Mouse (Mus musculus): Measurements from ENCODE around the gene Cfap221. TPM values are rescaled to one million over a fixed set of nuclear protein-coding genes. Genes with fewer than 3 reads are reported as not detected.

The Cfap221 gene
- under 1 TPM; 0.56 to 0.62 TPM for total RNA-seq (2021)
- long read RNA-seq, experiment 1 = 0 reads
- long read RNA-seq, experiment 2, partial matches to known transcripts = 0 of 2 reads
- long read RNA-seq, experiment 2, other reads (novel, unspliced or antisense) = 2 of 2 reads

- DNase-seq (ENCODE audit: low spot score in 2 of 2) = peak; percentile 41 to 55
These were observed at the start of gene Cfap221 for GRCm38 (mm10) chr1:119996798-119997581. TSS of gene Cfap221 (minus strand) at chr1:119997234.

GRCm38 (mm10) chr1:120044584-120044983, 47.5 kb upstream of the Cfap221 start:
- no peak for DNase-seq (ENCODE audit: low spot score in 2 of 2)

DNA sequence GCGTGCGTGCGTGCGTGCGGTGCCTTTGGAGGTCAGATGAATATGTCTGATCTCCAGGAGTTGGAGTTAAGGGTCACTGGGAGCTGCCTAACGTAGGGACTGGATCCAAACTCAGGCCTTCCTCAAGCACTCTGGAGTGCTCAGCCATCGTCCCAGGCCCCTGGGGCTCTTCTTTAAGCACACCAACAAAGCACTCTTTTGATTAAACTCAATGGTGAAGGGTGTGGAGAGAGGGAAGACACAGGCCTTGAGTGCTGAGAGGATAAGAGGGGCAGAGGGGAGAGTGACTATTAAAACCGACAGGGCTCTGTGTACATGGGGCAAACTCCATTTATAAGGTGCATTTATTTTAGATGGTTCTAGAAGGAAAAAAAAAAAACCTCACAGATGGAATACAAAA, 45.4 kb upstream of the Cfap221 start:
- DNase-seq (ENCODE audit: low spot score in 2 of 2) = no peak

DNA sequence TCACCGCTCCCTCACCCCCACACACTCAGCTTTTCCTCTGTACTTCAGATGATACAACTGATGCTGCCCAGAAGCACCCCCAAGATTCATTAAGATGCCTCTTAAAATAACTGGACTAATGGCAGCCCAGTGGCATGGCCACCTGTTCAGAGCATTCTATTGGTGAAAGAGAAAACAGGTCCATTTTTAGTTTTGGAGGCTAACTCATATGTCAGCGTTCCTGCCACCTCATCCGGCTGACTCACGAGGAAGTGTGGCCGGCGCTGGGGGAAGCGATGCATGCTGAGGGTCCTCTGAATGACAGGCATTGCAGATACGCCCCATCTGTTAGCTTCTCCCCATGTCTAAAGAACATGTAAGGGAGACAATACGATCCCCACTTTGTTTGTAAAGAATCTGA, 41.6 kb upstream of the Cfap221 start:
- DNase-seq (ENCODE audit: low spot score in 2 of 2) = no peak

DNA sequence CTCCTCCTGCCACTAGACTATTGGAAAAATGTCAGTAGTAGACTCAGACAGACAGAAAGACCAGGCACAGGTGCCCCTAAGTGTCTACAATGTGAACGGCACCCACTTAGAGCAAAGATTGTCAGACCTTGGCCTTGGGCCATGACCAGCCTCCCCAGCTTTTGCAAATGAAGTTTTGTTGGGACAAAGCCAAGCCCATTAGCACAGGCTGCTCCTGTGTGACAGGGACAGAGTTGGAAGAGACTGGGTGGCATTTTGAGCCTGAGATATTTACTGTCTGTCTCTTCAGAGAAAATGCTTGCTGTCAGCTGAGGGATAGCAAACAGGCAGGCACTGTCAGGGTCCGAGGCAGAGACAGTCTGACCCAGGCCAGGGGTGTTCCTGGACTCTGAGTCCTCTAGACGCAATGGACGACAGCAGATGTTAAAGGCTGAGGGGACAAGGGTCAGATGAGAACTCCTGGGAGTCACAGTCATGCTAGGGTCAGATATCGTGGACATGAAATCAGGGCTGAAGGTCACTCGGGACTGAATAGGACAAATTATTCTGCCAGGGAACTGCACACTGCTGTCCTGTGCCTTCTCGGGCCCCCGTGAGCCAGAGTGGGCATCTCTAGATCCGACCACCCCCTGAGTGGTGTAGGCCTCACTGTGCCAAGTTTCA, 40.1 kb upstream of the Cfap221 start:
- DNase-seq (ENCODE audit: low spot score in 2 of 2) = no peak

DNA sequence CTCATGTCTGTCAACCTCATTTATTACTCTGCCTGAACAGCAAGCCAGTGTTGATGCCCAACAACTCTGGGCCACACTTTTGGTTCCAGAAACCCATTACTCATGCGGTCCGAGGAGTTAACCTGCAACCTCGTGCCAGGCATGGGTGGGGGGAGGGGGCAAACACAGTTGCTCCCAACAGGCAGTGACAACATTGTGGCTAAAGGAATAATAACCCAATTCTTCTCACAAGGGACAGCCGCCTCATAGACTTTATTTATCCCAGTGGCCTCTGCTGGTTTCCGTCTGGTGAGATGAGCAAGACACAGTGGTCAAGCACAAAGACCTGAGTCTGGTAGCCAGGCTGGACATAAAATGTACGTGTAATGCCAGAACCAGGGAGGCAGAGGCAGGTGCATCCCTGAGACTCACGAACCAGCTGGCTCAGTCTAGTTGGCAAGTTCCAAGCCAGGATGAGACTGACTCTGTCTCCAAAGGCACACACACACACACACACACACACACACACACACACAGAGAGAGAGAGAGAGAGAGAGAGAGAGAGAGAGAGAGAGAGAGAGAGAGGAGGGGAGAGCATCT, 38.5 kb upstream of the Cfap221 start:
- no peak for DNase-seq (ENCODE audit: low spot score in 2 of 2)

GRCm38 (mm10) chr1:120034793-120035192, 37.8 kb upstream of the Cfap221 start:
- DNase-seq (ENCODE audit: low spot score in 2 of 2) = no peak

- DNase-seq (ENCODE audit: low spot score in 2 of 2) = no peak
These were observed 36.4 kb upstream of the Cfap221 start for GRCm38 (mm10) chr1:120033469-120033854.

- DNase-seq (ENCODE audit: low spot score in 2 of 2) = peak; percentile 54 to 59
These were observed 35.9 kb upstream of the Cfap221 start for GRCm38 (mm10) chr1:120032804-120033468.

GRCm38 (mm10) chr1:120030474-120030873, 33.4 kb upstream of the Cfap221 start:
- no peak for DNase-seq (ENCODE audit: low spot score in 2 of 2)

- DNase-seq (ENCODE audit: low spot score in 2 of 2) = no peak
These were observed 30.7 kb upstream of the Cfap221 start for GRCm38 (mm10) chr1:120027693-120028092.

GRCm38 (mm10) chr1:120025050-120025439, 28.0 kb upstream of the Cfap221 start:
- no peak for DNase-seq (ENCODE audit: low spot score in 2 of 2)

GRCm38 (mm10) chr1:120024331-120025049, 27.5 kb upstream of the Cfap221 start:
- DNase-seq (ENCODE audit: low spot score in 2 of 2) = no peak

DNA sequence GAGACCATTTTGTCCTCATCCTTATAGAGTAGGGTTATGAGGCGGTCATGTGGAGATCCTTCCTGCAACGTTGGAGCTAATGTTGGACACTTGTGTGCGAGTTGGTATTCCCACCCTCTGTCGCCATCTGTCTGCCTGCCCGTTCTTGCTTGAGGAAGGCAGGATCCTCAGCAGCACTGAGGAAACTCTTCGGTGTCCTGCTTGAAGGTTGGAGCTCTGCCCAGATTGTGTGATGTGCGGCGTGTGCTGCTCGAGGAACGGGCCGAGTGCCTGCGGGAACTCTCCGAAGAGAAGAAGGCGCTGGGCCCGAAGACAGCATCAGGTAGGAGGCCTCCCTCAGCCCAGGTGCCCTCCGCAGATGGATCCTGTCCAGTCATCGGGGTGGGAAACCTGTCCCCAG, 24.9 kb upstream of the Cfap221 start:
- DNase-seq (ENCODE audit: low spot score in 2 of 2) = no peak

GRCm38 (mm10) chr1:120020322-120020897, 23.4 kb upstream of the Cfap221 start:
- DNase-seq (ENCODE audit: low spot score in 2 of 2) = no peak

DNA sequence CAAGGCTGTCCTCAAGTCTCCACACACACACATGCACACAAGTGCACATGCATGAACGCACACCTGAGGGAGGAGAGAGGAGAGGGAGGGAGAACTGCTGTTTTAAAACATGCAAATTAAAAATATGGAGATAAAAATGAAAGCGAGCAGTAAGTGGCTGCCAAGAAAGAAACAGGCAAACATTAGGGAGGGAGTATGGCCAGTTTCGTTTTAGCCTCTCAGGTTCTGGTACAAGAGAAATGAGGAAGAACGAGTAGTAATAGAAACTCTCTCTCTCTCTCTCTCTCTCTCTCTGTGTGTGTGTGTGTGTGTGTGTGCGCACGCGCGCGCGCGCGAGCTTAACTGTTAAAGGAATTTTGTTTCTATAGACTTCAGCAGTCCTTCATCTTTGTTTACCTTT, 22.4 kb upstream of the Cfap221 start:
- DNase-seq (ENCODE audit: low spot score in 2 of 2) = no peak

- DNase-seq (ENCODE audit: low spot score in 2 of 2) = no peak
These were observed 21.9 kb upstream of the Cfap221 start for GRCm38 (mm10) chr1:120018900-120019299.

DNA sequence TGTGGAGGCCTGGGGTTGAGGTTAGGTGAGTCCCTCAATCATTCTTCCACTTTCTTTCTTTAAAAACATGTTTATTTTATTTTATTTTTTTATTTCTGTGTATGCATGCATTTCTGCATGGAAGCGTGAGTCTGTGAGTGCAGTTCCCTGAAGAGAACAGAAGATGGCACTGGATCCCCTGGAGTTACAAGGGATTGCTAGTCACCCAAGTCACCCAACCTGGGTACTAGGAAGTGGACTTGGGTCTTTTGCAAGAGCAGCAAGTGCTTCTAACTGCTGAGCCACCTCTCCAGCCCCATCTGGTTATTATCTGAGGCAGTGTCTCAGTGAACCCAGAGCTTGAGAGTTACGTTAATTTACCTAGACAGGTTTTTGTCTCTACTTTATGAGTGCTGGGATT, 19.2 kb upstream of the Cfap221 start:
- DNase-seq (ENCODE audit: low spot score in 2 of 2) = no peak

- peak; percentile 33 to 40 for DNase-seq (ENCODE audit: low spot score in 2 of 2)
These were observed 16.1 kb upstream of the Cfap221 start for GRCm38 (mm10) chr1:120013111-120013510.

DNA sequence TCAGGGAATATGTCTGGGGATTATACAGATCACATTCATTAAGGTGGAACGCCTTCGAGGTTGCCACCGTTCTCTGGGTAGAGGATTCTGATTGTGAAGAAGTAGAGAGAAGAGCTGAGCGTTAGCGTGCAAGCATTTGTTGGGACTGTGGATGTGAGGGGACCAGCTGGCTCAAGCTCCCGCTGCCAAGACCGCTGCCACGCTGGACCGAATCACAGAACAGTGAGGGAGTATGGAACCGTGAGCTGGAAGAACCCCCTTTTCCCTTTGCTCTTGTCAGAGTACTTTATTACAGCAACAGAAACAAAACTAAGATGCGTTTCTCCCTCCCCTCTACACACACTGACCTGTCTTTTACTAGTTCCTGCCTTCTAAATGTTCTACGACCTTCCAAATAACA, 15.6 kb upstream of the Cfap221 start:
- DNase-seq (ENCODE audit: low spot score in 2 of 2) = no peak
